Mouse (Mus musculus): ENCODE measurements around the gene Kcnk6.
"Not testable (repeated sequence)": the region's sequence is repeated elsewhere in the genome, so short reads cannot be mapped to it uniquely, and the experiment has no call there.

Kcnk6 gene

GRCm38 (mm10) chr7:29194230-29194629 lies 38.1 kb downstream of the Kcnk6 start:
- DNase-seq = not testable (repeated sequence)

GRCm38 (mm10) chr7:29181323-29181722 lies 51.0 kb downstream of the Kcnk6 start:
- DNase-seq = peak; percentile 33

GRCm38 (mm10) chr7:29180854-29181236 lies 51.5 kb downstream of the Kcnk6 start:
- DNase-seq = no peak

DNA sequence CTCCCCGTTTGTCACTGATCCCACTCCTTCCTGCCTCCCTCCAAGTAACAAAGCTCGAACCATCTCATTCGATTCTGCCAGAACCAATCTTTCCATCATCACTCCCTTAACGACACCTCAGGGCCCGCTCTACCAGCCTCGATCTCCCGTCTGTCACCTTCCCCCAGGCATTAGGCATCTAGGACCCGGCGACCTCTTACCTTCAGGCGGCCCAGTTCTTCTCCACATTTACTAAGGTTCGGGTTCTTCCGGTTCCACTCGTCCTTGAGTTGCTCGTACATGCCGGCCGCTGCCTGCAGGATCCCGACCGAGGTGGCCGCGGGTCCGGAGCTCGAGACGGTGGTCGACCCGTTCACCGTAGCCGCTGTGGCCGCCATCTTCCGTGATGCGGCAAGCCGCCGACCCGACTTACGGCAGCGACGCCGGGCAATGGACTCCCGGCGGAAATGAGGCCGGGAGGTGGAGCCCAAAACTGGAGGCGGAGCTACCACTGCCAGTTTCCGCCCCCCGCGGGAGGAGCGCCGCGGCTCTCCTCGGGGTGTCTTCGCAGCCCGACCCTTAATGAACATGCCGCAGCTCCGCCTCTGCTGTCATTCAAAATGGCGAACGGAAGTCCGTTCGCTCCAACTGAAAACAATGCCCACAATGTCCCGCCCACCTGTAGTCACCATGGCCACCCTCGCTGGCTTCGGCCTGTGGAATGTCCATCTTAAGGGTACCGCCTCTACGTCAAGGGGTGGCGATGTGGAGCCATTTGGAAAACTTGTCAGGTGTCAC lies 52.0 kb downstream of the Kcnk6 start, which contains the start of gene Psmd8:
TSS of gene Psmd8 (minus strand) at position 625 of the 777 bp plus-strand sequence.
- peak; percentile 99 for DNase-seq

DNA sequence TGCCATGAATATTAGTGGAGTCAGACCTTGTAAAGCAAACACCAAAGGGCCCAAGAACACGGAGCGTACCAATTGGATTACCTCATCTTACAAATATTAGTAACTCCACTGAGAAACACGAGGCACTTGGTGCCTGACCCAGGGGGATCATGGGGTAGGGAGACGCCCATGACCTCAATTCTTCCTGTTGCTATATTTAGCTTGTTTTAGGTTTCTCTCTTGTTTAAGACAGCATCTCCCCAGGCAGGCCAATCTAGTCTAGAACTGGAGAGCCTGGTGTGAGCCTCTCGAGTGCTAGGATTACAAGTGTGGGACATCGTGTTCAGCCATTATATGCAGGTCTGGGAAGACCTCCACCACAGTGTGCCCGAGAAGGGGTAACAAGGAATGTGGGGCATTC lies 53.0 kb downstream of the Kcnk6 start:
- peak; percentile 30 for DNase-seq

DNA sequence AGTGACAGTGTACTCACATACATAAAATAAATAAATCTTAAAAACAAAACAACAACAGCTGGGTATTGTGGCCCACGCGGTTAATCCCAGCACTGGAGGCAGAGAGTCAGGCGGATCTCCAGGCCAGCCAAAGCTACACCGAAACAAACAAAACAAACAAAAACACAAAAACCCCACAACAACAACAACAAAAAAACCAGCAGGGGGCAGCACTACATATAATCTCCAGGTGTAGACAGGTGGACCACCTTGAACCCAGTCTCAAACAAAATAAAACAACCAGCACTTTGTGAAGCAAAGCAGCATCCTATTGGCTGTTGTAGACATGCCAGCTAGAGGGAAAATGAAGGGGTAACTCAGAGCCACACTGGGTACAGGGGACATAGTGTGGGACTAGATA lies 54.2 kb downstream of the Kcnk6 start:
- peak; percentile 28 for DNase-seq

GRCm38 (mm10) chr7:29172390-29173016 lies 59.8 kb downstream of the Kcnk6 start:
- peak; percentile 38 for DNase-seq

Measured in cerebellum, adult 11-12 months (tissue).